Mouse (Mus musculus) kidney, adult 9 months (tissue): ENCODE data around the gene BC051019.

Experiments used
- DNase-seq: peaks from one replicate; pipeline ENCODE4 v3.0.0; 2022

The BC051019 gene

GRCm38 (mm10) chr7:109723697-109724096 lies at the start of gene BC051019:
BC051019 (minus strand) TSS chr7:109723850.
- no peak for DNase-seq

- no peak for DNase-seq
Measured at GRCm38 (mm10) chr7:109772251-109772650, 48.6 kb upstream of the BC051019 start.

GRCm38 (mm10) chr7:109768699-109769383 lies 45.2 kb upstream of the BC051019 start:
- DNase-seq, result no peak

- DNase-seq, result no peak
Measured at GRCm38 (mm10) chr7:109767575-109768350, 44.1 kb upstream of the BC051019 start.

GRCm38 (mm10) chr7:109764009-109764408 lies 40.4 kb upstream of the BC051019 start:
- DNase-seq, result no peak

GRCm38 (mm10) chr7:109756291-109756690 lies 32.6 kb upstream of the BC051019 start:
- DNase-seq, result peak; percentile 81

- DNase-seq, result no peak
Measured at GRCm38 (mm10) chr7:109754034-109754433, 30.4 kb upstream of the BC051019 start.

- peak; percentile 82 for DNase-seq
Measured at GRCm38 (mm10) chr7:109752008-109752925, 28.6 kb upstream of the BC051019 start, which contains the start of gene Tmem9b. Tmem9b (minus strand) TSS chr7:109752875.

- DNase-seq, result peak; percentile 20
Measured at GRCm38 (mm10) chr7:109751427-109752007, 27.9 kb upstream of the BC051019 start.

- peak; percentile 35 for DNase-seq
Measured at GRCm38 (mm10) chr7:109747747-109748146, 24.1 kb upstream of the BC051019 start.

GRCm38 (mm10) chr7:109741703-109742102 lies 18.1 kb upstream of the BC051019 start:
- no peak for DNase-seq

GRCm38 (mm10) chr7:109741060-109741459 lies 17.4 kb upstream of the BC051019 start:
- no peak for DNase-seq

GRCm38 (mm10) chr7:109739822-109740370 lies 16.2 kb upstream of the BC051019 start:
- DNase-seq, result no peak

- DNase-seq, result peak; percentile 40
Measured at GRCm38 (mm10) chr7:109734806-109735205, 11.2 kb upstream of the BC051019 start.

GRCm38 (mm10) chr7:109731626-109732025 lies 8.0 kb upstream of the BC051019 start, which contains the start of gene Ascl3:
Ascl3 (minus strand) TSS chr7:109731726.
- no peak for DNase-seq

GRCm38 (mm10) chr7:109723114-109723513 lies 536 bp downstream of the BC051019 start:
- no peak for DNase-seq

GRCm38 (mm10) chr7:109722618-109723017 lies 1.0 kb downstream of the BC051019 start:
- no peak for DNase-seq

- DNase-seq, result peak; percentile 38
Measured at GRCm38 (mm10) chr7:109719286-109719685, 4.4 kb downstream of the BC051019 start.

GRCm38 (mm10) chr7:109713434-109713982 lies 10.1 kb downstream of the BC051019 start:
- no peak for DNase-seq

GRCm38 (mm10) chr7:109712198-109712597 lies 11.5 kb downstream of the BC051019 start:
- DNase-seq, result no peak

- no peak for DNase-seq
Measured at GRCm38 (mm10) chr7:109710069-109710468, 13.6 kb downstream of the BC051019 start.

- DNase-seq, result peak; percentile 56
Measured at GRCm38 (mm10) chr7:109708961-109709382, 14.7 kb downstream of the BC051019 start.
